Mouse (Mus musculus) naive thymus-derived CD4-positive, alpha-beta T cell, adult 5 months (primary cell): ENCODE data around the gene Spag6. TPM values are rescaled to one million over a fixed set of nuclear protein-coding genes. Genes with fewer than 3 reads are reported as not detected.

Source experiments
- polyA plus RNA-seq: library from polyadenylated mRNA; unstranded; fragments of 100-300 nt; shearing (Covaris generic); gene quantifications from one replicate; pipeline ENCODE4 v1.2.1, GENCODE M21; 2017

Gene Spag6
- not detected for polyA plus RNA-seq

DNA sequence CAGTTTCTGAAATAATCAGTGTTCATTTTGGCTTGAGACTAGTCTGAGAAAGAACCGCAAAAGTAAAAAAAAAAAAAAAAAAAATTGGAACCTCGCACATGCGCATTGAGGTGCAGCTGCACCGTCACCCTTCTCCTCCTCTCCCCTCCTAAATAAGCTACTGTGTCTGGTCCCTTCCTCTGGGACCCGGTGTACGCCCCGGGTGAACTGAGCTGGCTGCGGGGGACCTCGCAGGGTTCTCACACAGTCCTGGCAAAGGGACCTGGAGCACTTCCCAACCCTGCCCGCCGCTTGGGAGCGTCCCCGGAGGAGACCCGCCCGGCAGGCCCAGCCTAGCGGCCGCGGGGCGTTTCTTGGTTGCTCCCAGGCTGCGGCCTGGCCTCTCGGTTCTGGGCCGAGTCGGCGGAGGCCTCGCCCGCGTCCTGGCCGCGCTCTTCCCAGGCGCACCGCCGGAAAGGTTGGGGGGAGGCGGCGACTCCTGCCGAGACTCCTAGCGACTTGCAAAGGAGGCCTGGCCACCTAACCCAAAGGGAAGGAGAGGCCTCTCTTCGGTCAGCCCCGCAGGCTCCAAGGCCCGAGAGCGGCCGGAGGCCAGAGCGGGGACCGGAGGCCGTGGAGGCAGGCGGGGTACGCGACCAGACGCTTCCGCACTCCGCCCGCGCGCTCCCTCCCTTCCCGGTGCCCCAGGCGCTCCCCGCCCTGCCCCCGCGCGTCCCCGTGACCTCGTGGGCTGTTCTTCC lies at the start of gene Spag6:
Gene Spag6 (plus strand): TSS at position 162 of the 740 bp plus-strand sequence.

DNA sequence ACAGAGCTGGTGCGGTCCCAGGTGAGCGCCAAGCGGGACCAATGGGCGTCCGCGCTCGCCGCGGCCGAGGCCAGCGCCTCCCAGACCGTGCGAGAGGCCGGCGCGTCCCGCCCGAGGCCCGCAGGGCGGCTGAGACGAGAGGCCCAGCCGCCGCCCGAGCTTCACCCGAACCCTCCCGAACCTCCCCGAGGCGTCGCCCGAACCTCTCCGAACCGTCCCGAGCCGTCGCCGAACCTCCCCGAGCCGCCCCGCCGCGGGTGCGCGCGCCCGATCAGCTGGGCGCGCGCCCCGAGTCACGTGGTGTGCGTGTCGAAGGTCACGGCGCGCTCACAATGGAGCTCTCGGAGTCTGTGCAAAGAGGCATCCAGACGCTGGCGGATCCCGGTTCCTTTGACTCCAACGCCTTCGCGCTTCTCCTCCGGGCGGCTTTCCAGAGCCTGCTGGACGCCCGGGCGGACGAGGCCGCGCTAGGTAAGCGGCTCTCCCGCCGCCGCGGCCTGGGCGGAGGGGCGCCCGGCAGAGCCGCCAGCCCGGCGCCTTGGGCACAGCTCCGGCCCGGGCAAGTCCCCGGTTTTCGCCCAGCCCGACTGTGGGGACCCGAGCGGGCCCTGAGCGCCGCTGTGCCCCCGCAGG lies 21.6 kb upstream of the Spag6 start, which contains the start of gene Commd3:
Gene Commd3 (plus strand): TSS at position 252 of the 633 bp plus-strand sequence.

DNA sequence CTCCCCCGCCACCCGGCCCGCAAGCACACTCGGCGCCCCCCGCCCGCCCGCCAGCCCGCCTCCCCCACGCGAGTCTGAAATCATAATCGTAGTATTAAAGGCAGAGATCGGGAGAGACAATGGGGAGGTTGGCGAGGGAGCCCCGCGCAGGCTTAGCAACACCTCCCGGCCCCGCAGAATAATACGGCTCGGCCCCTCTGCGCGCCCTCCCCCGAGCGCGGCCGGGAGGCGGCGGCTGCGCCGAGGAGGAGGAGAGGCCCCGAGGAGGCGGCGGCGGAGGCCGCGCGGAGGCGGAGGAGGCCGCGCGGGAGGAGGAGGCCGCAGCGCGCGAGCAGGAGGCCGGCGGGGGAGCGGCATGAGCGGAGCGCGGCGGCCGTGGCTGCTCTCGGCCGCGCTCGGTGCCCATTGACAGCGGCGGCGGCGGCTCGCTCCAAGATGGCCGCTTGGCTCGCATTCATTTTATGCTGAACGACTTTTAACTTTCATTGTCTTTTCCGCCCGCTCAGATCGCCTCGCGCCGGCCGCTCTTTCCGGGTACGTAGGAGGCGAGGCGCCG lies 16.8 kb upstream of the Spag6 start, which contains the start of gene Bmi1:
Gene Bmi1 (plus strand): TSS at position 83 of the 556 bp plus-strand sequence.

Other genes with a start within 250 kb of the Spag6 start
- gene Commd3, start 21.6 kb upstream of the Spag6 start, polyA plus RNA-seq = 88.4 TPM
- gene Bmi1, start 17.0 kb upstream of the Spag6 start, polyA plus RNA-seq = 43.4 TPM